Mouse (Mus musculus): ENCODE data around the gene Cfap52.

DNA sequence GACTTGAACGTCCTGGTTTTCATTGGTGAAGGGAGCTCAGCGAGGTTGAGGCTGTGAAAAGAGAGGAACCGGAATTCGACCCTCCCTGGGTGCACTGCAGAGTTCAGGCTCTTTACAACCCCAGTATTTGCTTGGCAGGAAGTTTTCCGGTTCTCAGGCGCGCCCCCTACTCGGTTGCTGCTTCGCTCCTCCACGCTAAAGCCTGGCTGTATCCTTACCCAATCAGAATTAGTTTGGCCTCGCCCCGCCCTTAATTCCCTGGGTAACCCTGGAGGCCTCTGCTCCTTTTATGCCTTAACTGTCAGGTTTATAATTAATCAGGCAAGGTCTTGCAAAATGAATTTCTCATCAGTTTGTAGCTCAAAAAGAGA is 42.7 kb downstream of the Cfap52 start:
- TF ChIP-seq POLR2A (IDR thresholded peaks at IDR 0.05; ENCODE audit: borderline replicate concordance, insufficient read depth, low read length): no peak
- no peak for TF ChIP-seq CTCF (IDR thresholded peaks at IDR 0.05; ENCODE audit: borderline replicate concordance, insufficient read depth, low read depth, low read length)

Measured in cerebellum, adult 2 months (tissue).